Mouse (Mus musculus) adrenal gland (tissue): ENCODE data around the gene Gm16430.
"Not testable (repeated sequence)": the region's sequence is repeated elsewhere in the genome, so short reads cannot be mapped to it uniquely, and the experiment has no call there.

Experiments
- intact Hi-C: fragments of 180-260 bp; cut with DNase I; formaldehyde crosslinking; loops from one replicate; pipeline ENCODE4 v1.15.1; 2025
- long read RNA-seq, 2 experiments: library from polyadenylated mRNA; unstranded; transcript quantifications; one replicate each; pipeline ENCODE4 v2.0.0; 2020; ENCODE audit warnings: borderline replicate concordance in 1 of 2; ENCODE audit not compliant: insufficient replicate concordance in 1 of 2

Gene Gm16430
- long read RNA-seq, experiment 1, result 0 reads
- long read RNA-seq, experiment 2, result 0 reads

- intact Hi-C loops, result not testable (repeated sequence)
Observed at GRCm38 (mm10) chrX:54621911-54622310, at the start of gene Gm16430. Gene Gm16430 (plus strand): TSS chrX:54622211.
